Mouse (Mus musculus) lung, embryonic 14.5 days (tissue): ENCODE measurements around the gene Acsl4. TPM values are rescaled to one million over a fixed set of nuclear protein-coding genes. Genes with fewer than 3 reads are reported as not detected.

Experiments
- ATAC-seq: fragments of 200-750 bp; cut with Nextera tagmentation; 2 replicates; pipeline ENCODE4 v1.8.0; 2017; ENCODE audit warnings: mild to moderate bottlenecking, moderate TSS enrichment, moderate library complexity; ENCODE audit not compliant: insufficient read depth
- DNase-seq: peaks from one replicate; pipeline ENCODE4 v3.0.0-alpha.2; 2015
- H3K27ac ChIP-seq: fragments of 300-500 bp; sonication (generic); 2 replicates; pipeline ENCODE4 v1.5.1; 2014; ENCODE audit warnings: low read depth, mild to moderate bottlenecking, moderate library complexity
- H3K27me3 ChIP-seq: fragments of 300-500 bp; sonication (generic); 2 replicates; pipeline ENCODE4 v1.6.1; 2014; ENCODE audit warnings: low read length, control low read depth; ENCODE audit not compliant: insufficient read depth
- H3K36me3 ChIP-seq: fragments of 300-500 bp; sonication (generic); 2 replicates; pipeline ENCODE4 v1.6.1; 2014; ENCODE audit warnings: control low read depth; ENCODE audit not compliant: insufficient read depth
- H3K4me1 ChIP-seq: fragments of 300-500 bp; sonication (generic); 2 replicates; pipeline ENCODE4 v1.6.1; 2014; ENCODE audit warnings: antibody characterized with exemption, control low read depth; ENCODE audit not compliant: insufficient read depth
- H3K4me2 ChIP-seq: fragments of 300-500 bp; sonication (generic); 2 replicates; pipeline ENCODE4 v1.6.1; 2014; ENCODE audit warnings: mild to moderate bottlenecking
- H3K4me3 ChIP-seq: fragments of 300-500 bp; sonication (generic); 2 replicates; pipeline ENCODE4 v1.5.1; 2014; ENCODE audit warnings: low read depth, low read length
- H3K9ac ChIP-seq: fragments of 300-500 bp; sonication (generic); 2 replicates; pipeline ENCODE4 v1.6.1; 2014
- H3K9me3 ChIP-seq: fragments of 300-500 bp; sonication (generic); 2 replicates; pipeline ENCODE4 v1.6.1; 2016; ENCODE audit warnings: low read depth, low read length, control low read depth
- CTCF ChIP-seq: IDR thresholded peaks from 2 replicates; pipeline ENCODE4 v1.5.1; 2016; ENCODE audit warnings: antibody characterized with exemption, low read depth
- WGBS: fragments of 180-500 bp; shearing (Covaris S2); extraction: QIAGEN DNeasy Blood & Tissue Kit; methylation state at CpG from one replicate; pipeline ENCODE4 v1.1.7; 2014; 5-methylcytosine and 5-hydroxymethylcytosine counted together
- polyA plus RNA-seq: library from polyadenylated mRNA; unstranded; fragments of >200 nt; fragmentation: Nextera tagmentation; extraction: Ambion mirVana; gene quantifications from 2 replicates; pipeline ENCODE4 v1.2.1, GENCODE M21; 2014

Gene Acsl4
- polyA plus RNA-seq, 1 experiment from 2014 or later = 20.0 TPM

- no peaks in the 10 kb centered on the region for H3K4me1 ChIP-seq
- TF ChIP-seq CTCF = peak; percentile 79
- H3K4me3 ChIP-seq = no peak overlapping the region
- H3K27ac ChIP-seq = no peak overlapping the region
- WGBS = 46% methylated on average over 11 of the region's 11 CpGs
- H3K27me3 ChIP-seq = no peaks in the 10 kb centered on the region
- H3K36me3 ChIP-seq = no peaks in the 10 kb centered on the region
- no peak overlapping the region for H3K9ac ChIP-seq
- ATAC-seq (peak; percentile 56; the same call in 1 of the 2 replicates), DNase-seq (peak; percentile 85)
- H3K9me3 ChIP-seq = no peaks in the 10 kb centered on the region
- H3K4me2 ChIP-seq = no peak overlapping the region
Observed at GRCm38 (mm10) chrX:142314307-142315024, 75.9 kb downstream of the Acsl4 start.

GRCm38 (mm10) chrX:142310431-142310830, 79.9 kb downstream of the Acsl4 start:
- no peaks in the 10 kb centered on the region for H3K36me3 ChIP-seq

GRCm38 (mm10) chrX:142305869-142306581, 84.3 kb downstream of the Acsl4 start, which contains the start of gene Kcne1l:
Gene Kcne1l (minus strand): TSS chrX:142306294.
- TF ChIP-seq CTCF = no peak
- Histone ChIP-seq H3K9ac (peak within 1 kb of the TSS; percentile 38), H3K36me3 (no peaks in the 10 kb centered on the region), H3K27ac (no peak within 1 kb of the TSS), H3K4me3 (peak within 1 kb of the TSS; percentile 23), H3K27me3 (no peaks in the 10 kb centered on the region), H3K4me2 (peak within 1 kb of the TSS; percentile 61), H3K4me1 (no peaks in the 10 kb centered on the region), H3K9me3 (no peaks in the 10 kb centered on the region)
- ATAC-seq (peak; percentile 92), DNase-seq (peak; percentile 39)
- WGBS = 15% methylated on average over 33 of the region's 33 CpGs

More at GRCm38 (mm10) chrX:142310431-142310830, 79.9 kb downstream of the Acsl4 start:
- WGBS = 37% methylated on average over 5 of the region's 5 CpGs
- DNase-seq (peak; percentile 55), ATAC-seq (no peak)
- no peak overlapping the region for H3K4me2 ChIP-seq
- no peak overlapping the region for H3K9ac ChIP-seq
- no peaks in the 10 kb centered on the region for H3K27me3 ChIP-seq
- H3K27ac ChIP-seq = no peak overlapping the region
- no peaks in the 10 kb centered on the region for H3K4me1 ChIP-seq
- no peak overlapping the region for H3K4me3 ChIP-seq
- H3K9me3 ChIP-seq = no peaks in the 10 kb centered on the region
- no peak for TF ChIP-seq CTCF

GRCm38 (mm10) chrX:142305010-142305868, 85.1 kb downstream of the Acsl4 start:
- WGBS = 29% methylated on average over 34 of the region's 35 CpGs
- peak; percentile 60; the same call in 1 of the 2 replicates for ATAC-seq

DNA sequence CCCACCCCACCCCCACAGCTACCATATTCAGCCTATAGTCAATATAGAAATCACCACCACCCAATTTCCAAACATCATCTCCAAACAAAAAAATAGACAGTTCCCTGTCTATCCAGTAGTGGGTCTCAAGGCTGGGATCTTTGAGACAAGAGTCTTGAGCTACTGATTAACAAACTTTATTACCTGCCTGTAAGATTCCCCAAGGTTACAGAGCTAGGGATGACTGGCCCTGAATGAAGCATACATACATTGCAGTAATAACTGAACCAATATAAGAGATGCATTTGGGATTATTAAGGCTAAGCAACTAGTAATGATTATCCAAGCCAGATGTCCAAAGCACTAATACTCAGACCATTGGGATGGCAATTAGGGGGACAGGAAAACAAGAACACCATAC, 85.7 kb downstream of the Acsl4 start:
- Histone ChIP-seq H3K27ac (no peak overlapping the region), H3K4me2 (no peak overlapping the region), H3K4me3 (no peak overlapping the region), H3K27me3 (no peaks in the 10 kb centered on the region), H3K4me1 (no peaks in the 10 kb centered on the region), H3K9ac (no peak overlapping the region), H3K36me3 (no peaks in the 10 kb centered on the region), H3K9me3 (no peaks in the 10 kb centered on the region)
- no peak for TF ChIP-seq CTCF
- DNase-seq (no peak), ATAC-seq (no peak)

More at GRCm38 (mm10) chrX:142305010-142305868, 85.1 kb downstream of the Acsl4 start:
- peak overlapping the region; percentile 38 for H3K9ac ChIP-seq
- peak overlapping the region; percentile 61 for H3K4me2 ChIP-seq
- no peaks in the 10 kb centered on the region for H3K9me3 ChIP-seq
- no peaks in the 10 kb centered on the region for H3K4me1 ChIP-seq
- peak; percentile 7 for DNase-seq
- H3K4me3 ChIP-seq = peak overlapping the region; percentile 23
- TF ChIP-seq CTCF = no peak
- H3K36me3 ChIP-seq = no peaks in the 10 kb centered on the region
- no peak overlapping the region for H3K27ac ChIP-seq
- no peaks in the 10 kb centered on the region for H3K27me3 ChIP-seq

- Histone ChIP-seq H3K36me3 (no peaks in the 10 kb centered on the region), H3K9ac (no peak overlapping the region), H3K9me3 (no peaks in the 10 kb centered on the region), H3K27ac (no peak overlapping the region), H3K4me1 (no peaks in the 10 kb centered on the region), H3K27me3 (no peaks in the 10 kb centered on the region), H3K4me2 (no peak overlapping the region), H3K4me3 (no peak overlapping the region)
- no peak for ATAC-seq
- 43% methylated on average over 2 of the region's 2 CpGs for WGBS
- TF ChIP-seq CTCF = no peak
- no peak for DNase-seq
Observed at GRCm38 (mm10) chrX:142303456-142303855, 86.9 kb downstream of the Acsl4 start.
